Mouse (Mus musculus): ENCODE data around the gene Olfr463. TPM values are rescaled to one million over a fixed set of nuclear protein-coding genes. Genes with fewer than 3 reads are reported as not detected.

Gene Olfr463
- polyA plus RNA-seq (2015; fragmentation: Nextera tagmentation; extraction: Ambion mirVana): not detected in 2 replicates

DNA sequence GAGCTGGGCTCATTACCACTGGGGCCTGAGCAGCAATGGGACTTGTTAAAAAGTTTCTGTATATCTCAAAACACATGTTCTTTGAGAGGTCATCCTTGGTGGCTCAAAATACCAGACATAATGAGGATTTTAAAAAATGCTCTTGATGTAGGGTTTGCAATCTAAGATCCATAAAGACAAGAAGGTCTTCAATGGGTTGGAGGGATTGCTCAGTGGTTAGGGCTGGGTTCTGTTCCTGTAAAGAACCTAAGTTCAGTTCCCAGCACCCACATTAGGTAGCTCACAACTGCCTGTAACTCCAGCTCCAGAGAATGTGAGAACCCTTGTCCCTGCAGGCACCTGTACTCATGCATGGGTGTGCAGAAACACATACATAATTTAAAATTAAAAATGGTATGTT lies at the start of gene Olfr463:
Gene Olfr463, minus strand, starts transcription at position 101 of the 400 bp plus-strand sequence.
- Histone ChIP-seq H3K9me3 (replicated peaks; ENCODE audit: control insufficient read depth, low read length) (no peaks in the 10 kb centered on the region), H3K4me2 (ENCODE audit: low read depth, low read length) (no peak within 1 kb of the TSS), H3K9ac (ENCODE audit: low read depth, low read length) (no peak within 1 kb of the TSS), H3K27me3 (ENCODE audit: control insufficient read depth, insufficient read depth, low read depth, low read length) (no peaks in the 10 kb centered on the region), H3K4me1 (ENCODE audit: control insufficient read depth, low read depth, low read length) (no peaks in the 10 kb centered on the region), H3K36me3 (ENCODE audit: control insufficient read depth, insufficient read depth) (no peaks in the 10 kb centered on the region), H3K4me3 (ENCODE audit: low read depth, low read length) (no peak within 1 kb of the TSS), H3K27ac (ENCODE audit: low read length) (no peak within 1 kb of the TSS)
- ATAC-seq (ENCODE audit: low read depth): no peak

DNA sequence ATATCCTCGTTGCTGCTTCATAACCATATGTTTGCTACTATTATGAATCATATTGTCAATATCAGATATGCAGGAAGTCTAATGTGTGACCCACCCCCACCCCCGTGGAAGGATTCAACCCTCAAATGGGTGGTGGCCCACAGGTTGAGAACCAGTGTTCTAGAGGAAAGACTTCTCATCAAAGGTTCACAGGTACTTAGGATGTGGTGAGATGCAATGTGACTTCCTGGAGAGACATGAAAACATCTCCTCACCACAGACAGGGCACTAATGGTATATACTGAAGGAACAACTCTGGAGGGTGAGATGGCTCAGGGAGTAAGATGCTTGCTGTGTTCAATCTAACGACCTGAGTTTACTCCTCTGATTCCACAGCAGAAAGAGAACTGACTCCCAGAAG lies 38.3 kb upstream of the Olfr463 start:
- Histone ChIP-seq H3K4me2 (ENCODE audit: low read depth, low read length) (no peak overlapping the region), H3K36me3 (ENCODE audit: control insufficient read depth, insufficient read depth) (no peaks in the 10 kb centered on the region), H3K4me3 (ENCODE audit: low read depth, low read length) (no peak overlapping the region), H3K27me3 (ENCODE audit: control insufficient read depth, insufficient read depth, low read depth, low read length) (no peaks in the 10 kb centered on the region), H3K27ac (ENCODE audit: low read length) (no peak overlapping the region), H3K4me1 (ENCODE audit: control insufficient read depth, low read depth, low read length) (no peaks in the 10 kb centered on the region), H3K9ac (ENCODE audit: low read depth, low read length) (no peak overlapping the region), H3K9me3 (replicated peaks; ENCODE audit: control insufficient read depth, low read length) (no peaks in the 10 kb centered on the region)
- no peak for ATAC-seq (ENCODE audit: low read depth)
- WGBS (ENCODE audit: insufficient replicate concordance): 40% methylated on average over 3 of the region's 3 CpGs

DNA sequence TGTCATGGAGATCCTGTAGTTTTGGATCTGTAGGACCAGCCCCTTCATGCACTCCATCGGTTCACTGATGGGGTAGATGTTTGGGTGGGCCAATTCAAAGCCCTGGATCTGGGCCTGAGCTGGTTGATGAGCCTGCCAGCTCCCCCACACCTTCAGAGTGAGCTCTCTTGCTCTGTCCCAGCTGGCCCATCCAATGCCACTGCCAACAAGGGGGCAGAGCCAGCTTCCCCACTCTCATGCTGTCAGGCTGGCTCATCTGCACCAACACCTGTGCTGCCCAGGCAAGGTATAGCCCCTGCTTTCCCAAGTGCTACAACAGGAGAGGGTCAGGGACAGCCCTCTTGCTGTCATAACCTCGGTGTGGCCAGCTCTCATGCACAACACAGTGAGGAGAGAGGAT lies 36.5 kb upstream of the Olfr463 start:
- 43% methylated on average over 2 of the region's 2 CpGs for WGBS (ENCODE audit: insufficient replicate concordance)
- Histone ChIP-seq H3K4me1 (ENCODE audit: control insufficient read depth, low read depth, low read length) (no peaks in the 10 kb centered on the region), H3K9me3 (replicated peaks; ENCODE audit: control insufficient read depth, low read length) (no peaks in the 10 kb centered on the region), H3K27ac (ENCODE audit: low read length) (no peak overlapping the region), H3K9ac (ENCODE audit: low read depth, low read length) (no peak overlapping the region), H3K4me3 (ENCODE audit: low read depth, low read length) (no peak overlapping the region), H3K4me2 (ENCODE audit: low read depth, low read length) (no peak overlapping the region), H3K36me3 (ENCODE audit: control insufficient read depth, insufficient read depth) (no peaks in the 10 kb centered on the region), H3K27me3 (ENCODE audit: control insufficient read depth, insufficient read depth, low read depth, low read length) (no peaks in the 10 kb centered on the region)
- no peak for ATAC-seq (ENCODE audit: low read depth)

DNA sequence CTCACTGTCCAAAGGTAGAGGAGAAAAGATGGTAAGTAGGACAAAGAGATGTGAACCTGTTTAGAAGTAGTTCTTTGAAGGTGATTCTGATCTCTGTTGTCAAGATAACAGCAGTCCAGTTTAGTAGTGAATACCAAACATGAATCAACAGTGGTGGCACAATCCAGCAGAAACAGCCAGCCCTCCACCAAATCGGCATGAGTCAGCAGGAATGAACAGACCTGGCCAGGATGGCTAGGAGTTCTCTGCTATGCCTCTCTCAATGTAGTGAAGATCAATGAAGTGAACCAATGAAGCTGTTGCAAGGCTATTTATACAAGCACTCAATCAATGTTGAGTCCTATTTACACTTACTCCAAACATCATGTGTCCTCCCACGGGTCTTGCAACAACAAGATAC lies 33.2 kb upstream of the Olfr463 start:
- Histone ChIP-seq H3K36me3 (ENCODE audit: control insufficient read depth, insufficient read depth) (no peaks in the 10 kb centered on the region), H3K4me1 (ENCODE audit: control insufficient read depth, low read depth, low read length) (no peaks in the 10 kb centered on the region), H3K27me3 (ENCODE audit: control insufficient read depth, insufficient read depth, low read depth, low read length) (no peaks in the 10 kb centered on the region), H3K4me3 (ENCODE audit: low read depth, low read length) (no peak overlapping the region), H3K27ac (ENCODE audit: low read length) (no peak overlapping the region), H3K4me2 (ENCODE audit: low read depth, low read length) (no peak overlapping the region), H3K9ac (ENCODE audit: low read depth, low read length) (no peak overlapping the region), H3K9me3 (replicated peaks; ENCODE audit: control insufficient read depth, low read length) (no peaks in the 10 kb centered on the region)
- no peak for ATAC-seq (ENCODE audit: low read depth)
- WGBS (ENCODE audit: insufficient replicate concordance): 66% methylated on average over 2 of the region's 2 CpGs

DNA sequence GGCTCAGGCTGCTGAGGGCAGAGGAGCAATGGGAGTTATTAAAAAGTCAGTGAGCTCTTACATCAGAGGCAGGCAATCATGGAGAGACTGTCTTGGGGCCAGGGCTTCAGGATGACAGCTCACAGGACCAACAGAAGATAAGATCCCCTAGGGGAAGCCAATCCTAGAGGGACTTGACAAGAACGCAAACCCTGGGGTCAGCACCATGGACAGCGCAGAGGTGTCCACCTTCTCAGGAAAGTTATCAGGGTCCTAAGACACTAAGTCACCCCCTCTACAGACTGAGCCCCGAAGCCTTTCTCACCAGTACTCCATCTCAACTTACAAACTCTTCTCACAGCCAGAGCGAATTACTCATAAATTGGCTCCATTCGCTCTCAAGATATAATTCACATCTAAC lies 23.8 kb upstream of the Olfr463 start, which contains the start of gene Olfr464:
Gene Olfr464, minus strand, starts transcription at position 2 of the 400 bp plus-strand sequence.
- H3K9ac ChIP-seq (ENCODE audit: low read depth, low read length): no peak within 1 kb of the TSS
- no peaks in the 10 kb centered on the region for H3K9me3 ChIP-seq (replicated peaks; ENCODE audit: control insufficient read depth, low read length)
- 20% methylated on average over 5 of the region's 5 CpGs for WGBS (ENCODE audit: insufficient replicate concordance)
- no peak within 1 kb of the TSS for H3K4me3 ChIP-seq (ENCODE audit: low read depth, low read length)
- H3K4me1 ChIP-seq (ENCODE audit: control insufficient read depth, low read depth, low read length): no peaks in the 10 kb centered on the region
- H3K27ac ChIP-seq (ENCODE audit: low read length): no peak within 1 kb of the TSS
- ATAC-seq (ENCODE audit: low read depth): no peak
- H3K36me3 ChIP-seq (ENCODE audit: control insufficient read depth, insufficient read depth): no peaks in the 10 kb centered on the region
- no peak within 1 kb of the TSS for H3K4me2 ChIP-seq (ENCODE audit: low read depth, low read length)
- no peaks in the 10 kb centered on the region for H3K27me3 ChIP-seq (ENCODE audit: control insufficient read depth, insufficient read depth, low read depth, low read length)

DNA sequence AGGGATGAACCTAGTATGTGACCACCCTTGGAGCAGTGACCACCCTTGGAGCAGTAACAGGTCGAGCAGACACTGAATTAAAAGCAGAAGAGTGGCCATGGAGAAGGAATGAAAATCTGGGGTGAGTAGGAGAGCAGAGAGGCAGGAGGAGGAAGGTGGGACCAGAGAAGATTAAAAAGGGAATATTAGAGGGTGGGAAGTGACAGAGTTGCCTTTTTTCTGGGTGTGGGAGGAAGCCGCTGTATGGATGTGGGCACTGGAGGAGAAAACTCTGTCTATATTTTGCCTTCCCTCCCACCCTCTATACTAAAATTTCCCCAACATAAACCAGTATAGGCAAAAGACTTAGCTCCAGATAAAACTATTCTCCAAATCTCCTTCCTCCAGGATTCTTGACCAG lies 23.1 kb upstream of the Olfr463 start:
- H3K27ac ChIP-seq (ENCODE audit: low read length): no peak overlapping the region
- no peaks in the 10 kb centered on the region for H3K36me3 ChIP-seq (ENCODE audit: control insufficient read depth, insufficient read depth)
- H3K4me3 ChIP-seq (ENCODE audit: low read depth, low read length): no peak overlapping the region
- no peaks in the 10 kb centered on the region for H3K27me3 ChIP-seq (ENCODE audit: control insufficient read depth, insufficient read depth, low read depth, low read length)
- no peak overlapping the region for H3K9ac ChIP-seq (ENCODE audit: low read depth, low read length)
- no peak overlapping the region for H3K4me2 ChIP-seq (ENCODE audit: low read depth, low read length)
- H3K4me1 ChIP-seq (ENCODE audit: control insufficient read depth, low read depth, low read length): no peaks in the 10 kb centered on the region
- no peaks in the 10 kb centered on the region for H3K9me3 ChIP-seq (replicated peaks; ENCODE audit: control insufficient read depth, low read length)
- no peak for ATAC-seq (ENCODE audit: low read depth)
- 49% methylated on average over 2 of the region's 2 CpGs for WGBS (ENCODE audit: insufficient replicate concordance)

DNA sequence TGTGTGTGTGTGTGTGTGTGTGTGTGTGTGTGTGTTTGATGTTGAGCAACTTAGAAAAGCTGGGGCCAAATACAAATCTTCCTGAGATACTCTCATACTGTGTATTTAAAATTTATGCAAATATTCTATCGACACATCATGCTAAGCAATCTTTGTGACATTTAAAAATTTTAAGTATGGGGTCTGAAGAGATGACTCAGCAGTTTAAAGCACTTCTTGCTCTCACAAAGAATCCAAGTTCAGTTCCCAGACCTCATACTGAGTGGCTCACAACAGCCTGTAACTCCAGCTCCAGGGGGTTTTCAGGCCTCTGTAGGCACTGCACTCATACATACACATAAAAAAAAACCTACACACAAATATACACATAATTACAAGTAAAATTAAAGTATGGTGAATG lies 18.8 kb upstream of the Olfr463 start:
- Histone ChIP-seq H3K27ac (ENCODE audit: low read length) (no peak overlapping the region), H3K4me1 (ENCODE audit: control insufficient read depth, low read depth, low read length) (no peaks in the 10 kb centered on the region), H3K4me3 (ENCODE audit: low read depth, low read length) (no peak overlapping the region), H3K36me3 (ENCODE audit: control insufficient read depth, insufficient read depth) (no peaks in the 10 kb centered on the region), H3K4me2 (ENCODE audit: low read depth, low read length) (no peak overlapping the region), H3K9ac (ENCODE audit: low read depth, low read length) (no peak overlapping the region), H3K9me3 (replicated peaks; ENCODE audit: control insufficient read depth, low read length) (no peaks in the 10 kb centered on the region), H3K27me3 (ENCODE audit: control insufficient read depth, insufficient read depth, low read depth, low read length) (no peaks in the 10 kb centered on the region)
- no peak for ATAC-seq (ENCODE audit: low read depth)
- WGBS (ENCODE audit: insufficient replicate concordance): 70% methylated on average over 1 of the region's 1 CpGs

DNA sequence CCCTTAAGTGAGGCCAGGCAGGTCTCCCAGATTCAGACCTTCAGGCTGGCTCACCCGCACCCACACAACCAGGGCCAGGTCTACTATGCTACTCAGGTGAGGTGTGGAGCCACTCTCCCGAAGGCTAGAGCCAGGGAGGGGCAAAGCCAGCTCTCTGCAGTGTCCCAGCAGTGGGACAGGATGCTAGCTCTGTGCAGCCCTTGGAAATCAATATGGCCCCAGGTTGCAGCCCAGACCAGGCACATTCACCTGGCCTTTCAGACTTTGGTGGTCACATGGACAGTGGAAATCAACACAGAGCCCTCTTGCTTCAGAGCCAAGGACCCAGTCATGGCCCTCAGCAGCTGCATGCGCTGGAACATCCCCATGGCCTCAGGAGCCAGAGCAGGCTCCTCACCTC lies 7.1 kb upstream of the Olfr463 start:
- Histone ChIP-seq H3K36me3 (ENCODE audit: control insufficient read depth, insufficient read depth) (no peaks in the 10 kb centered on the region), H3K9ac (ENCODE audit: low read depth, low read length) (no peak overlapping the region), H3K4me3 (ENCODE audit: low read depth, low read length) (no peak overlapping the region), H3K4me2 (ENCODE audit: low read depth, low read length) (no peak overlapping the region), H3K27ac (ENCODE audit: low read length) (no peak overlapping the region), H3K4me1 (ENCODE audit: control insufficient read depth, low read depth, low read length) (no peaks in the 10 kb centered on the region), H3K27me3 (ENCODE audit: control insufficient read depth, insufficient read depth, low read depth, low read length) (no peaks in the 10 kb centered on the region), H3K9me3 (replicated peaks; ENCODE audit: control insufficient read depth, low read length) (no peaks in the 10 kb centered on the region)
- 51% methylated on average over 3 of the region's 3 CpGs for WGBS (ENCODE audit: insufficient replicate concordance)
- ATAC-seq (ENCODE audit: low read depth): no peak

DNA sequence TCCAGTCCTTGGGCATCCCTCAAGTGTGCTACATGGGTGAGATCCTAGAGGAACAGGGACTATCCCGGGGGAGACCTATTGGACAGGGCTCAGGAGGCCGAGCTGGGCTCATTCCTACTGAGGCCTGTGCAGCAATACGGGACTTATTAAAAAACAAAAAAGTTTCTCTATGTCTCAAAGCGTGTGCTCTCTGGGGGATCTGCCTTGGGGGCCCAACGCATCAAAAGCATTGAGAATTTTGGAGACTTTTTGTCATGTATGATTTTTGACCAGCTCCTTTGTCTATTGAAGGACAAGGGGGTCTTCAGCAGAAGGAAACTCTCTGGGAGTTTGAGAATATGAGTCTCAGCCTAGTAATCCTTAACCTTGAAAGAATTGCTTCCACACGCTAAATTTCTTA lies 5.0 kb downstream of the Olfr463 start, which contains the start of gene Olfr462:
Gene Olfr462, minus strand, starts transcription at position 101 of the 400 bp plus-strand sequence.
- no peak within 1 kb of the TSS for H3K9ac ChIP-seq (ENCODE audit: low read depth, low read length)
- H3K4me1 ChIP-seq (ENCODE audit: control insufficient read depth, low read depth, low read length): no peaks in the 10 kb centered on the region
- H3K27ac ChIP-seq (ENCODE audit: low read length): no peak within 1 kb of the TSS
- H3K9me3 ChIP-seq (replicated peaks; ENCODE audit: control insufficient read depth, low read length): no peaks in the 10 kb centered on the region
- no peaks in the 10 kb centered on the region for H3K36me3 ChIP-seq (ENCODE audit: control insufficient read depth, insufficient read depth)
- H3K4me2 ChIP-seq (ENCODE audit: low read depth, low read length): no peak within 1 kb of the TSS
- no peaks in the 10 kb centered on the region for H3K27me3 ChIP-seq (ENCODE audit: control insufficient read depth, insufficient read depth, low read depth, low read length)
- ATAC-seq (ENCODE audit: low read depth): no peak
- H3K4me3 ChIP-seq (ENCODE audit: low read depth, low read length): no peak within 1 kb of the TSS
- 60% methylated on average over 6 of the region's 6 CpGs for WGBS (ENCODE audit: insufficient replicate concordance)

All from liver, embryonic 16.5 days (tissue).